Mouse (Mus musculus) stomach, embryonic 15.5 days (tissue): Measurements from ENCODE around the gene Krt88. TPM values are rescaled to one million over a fixed set of nuclear protein-coding genes. Genes with fewer than 3 reads are reported as not detected.

Source experiments
- ATAC-seq: fragments of 200-750 bp; cut with Nextera tagmentation; 2 replicates; pipeline ENCODE4 v1.8.0; 2017; ENCODE audit warnings: low read depth, moderate number of reproducible peaks, moderate TSS enrichment; ENCODE audit not compliant: insufficient read depth, low FRiP score
- H3K27ac ChIP-seq: fragments of 300-500 bp; sonication (generic); 2 replicates; pipeline ENCODE4 v1.5.1; 2015; ENCODE audit warnings: mild to moderate bottlenecking, inconsistent platforms
- H3K27me3 ChIP-seq: fragments of 300-500 bp; sonication (generic); replicated peaks from 2 replicates; pipeline ENCODE4 v1.6.1; 2015; ENCODE audit warnings: inconsistent platforms
- H3K36me3 ChIP-seq: fragments of 300-500 bp; sonication (generic); 2 replicates; pipeline ENCODE4 v1.6.1; 2015; ENCODE audit warnings: inconsistent platforms
- H3K4me1 ChIP-seq: fragments of 300-500 bp; sonication (generic); 2 replicates; pipeline ENCODE4 v1.6.1; 2015; ENCODE audit warnings: inconsistent platforms
- H3K4me2 ChIP-seq: fragments of 300-500 bp; sonication (generic); 2 replicates; pipeline ENCODE4 v1.6.1; 2015; ENCODE audit warnings: mild to moderate bottlenecking, inconsistent platforms
- H3K4me3 ChIP-seq: fragments of 300-500 bp; sonication (generic); replicated peaks from 2 replicates; pipeline ENCODE4 v1.5.1; 2015; ENCODE audit warnings: inconsistent platforms
- H3K9ac ChIP-seq: fragments of 300-500 bp; sonication (generic); 2 replicates; pipeline ENCODE4 v1.6.1; 2015; ENCODE audit warnings: inconsistent platforms
- H3K9me3 ChIP-seq: fragments of 300-500 bp; sonication (generic); 2 replicates; pipeline ENCODE4 v1.6.1; 2016; ENCODE audit warnings: inconsistent platforms
- WGBS: fragments of 180-500 bp; shearing (Covaris S2); methylation state at CpG from one replicate; pipeline ENCODE4 v1.1.7; 2015; 5-methylcytosine and 5-hydroxymethylcytosine counted together
- polyA plus RNA-seq: library from polyadenylated mRNA; unstranded; fragments of >200 nt; fragmentation: Nextera tagmentation; extraction: Ambion mirVana; gene quantifications from 2 replicates; pipeline ENCODE4 v1.2.1, GENCODE M21; 2015

Krt88 gene
- polyA plus RNA-seq, 1 experiment from 2014 or later, result 0.14 TPM

DNA sequence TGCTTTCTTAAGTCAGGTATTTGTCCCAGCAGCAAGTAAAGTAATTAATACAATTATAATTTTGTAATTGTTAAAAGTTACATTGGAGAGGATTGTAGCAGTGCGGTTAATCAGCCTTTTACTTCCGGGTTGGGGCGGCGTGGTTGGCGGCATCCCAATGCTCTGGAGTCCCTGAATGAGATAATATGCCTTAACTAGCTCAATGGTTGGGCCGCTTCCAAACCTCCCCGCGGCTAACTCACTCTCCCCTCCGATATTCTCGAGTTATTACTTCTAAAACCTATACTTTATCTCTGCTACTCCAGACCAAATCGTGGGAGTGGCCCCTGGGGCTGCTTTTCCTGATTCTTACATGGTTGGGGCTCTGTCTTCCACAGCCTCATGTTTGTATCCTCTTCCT, 972 bp upstream of the Krt88 start:
- H3K27me3 ChIP-seq, result no peaks in the 10 kb centered on the region
- no peaks in the 10 kb centered on the region for H3K4me1 ChIP-seq
- H3K27ac ChIP-seq, result no peak overlapping the region
- H3K4me2 ChIP-seq, result no peak overlapping the region
- no peaks in the 10 kb centered on the region for H3K9me3 ChIP-seq
- no peak overlapping the region for H3K4me3 ChIP-seq
- 64% methylated on average over 11 of the region's 11 CpGs for WGBS
- H3K9ac ChIP-seq, result no peak overlapping the region
- ATAC-seq, result no peak
- H3K36me3 ChIP-seq, result no peaks in the 10 kb centered on the region

DNA sequence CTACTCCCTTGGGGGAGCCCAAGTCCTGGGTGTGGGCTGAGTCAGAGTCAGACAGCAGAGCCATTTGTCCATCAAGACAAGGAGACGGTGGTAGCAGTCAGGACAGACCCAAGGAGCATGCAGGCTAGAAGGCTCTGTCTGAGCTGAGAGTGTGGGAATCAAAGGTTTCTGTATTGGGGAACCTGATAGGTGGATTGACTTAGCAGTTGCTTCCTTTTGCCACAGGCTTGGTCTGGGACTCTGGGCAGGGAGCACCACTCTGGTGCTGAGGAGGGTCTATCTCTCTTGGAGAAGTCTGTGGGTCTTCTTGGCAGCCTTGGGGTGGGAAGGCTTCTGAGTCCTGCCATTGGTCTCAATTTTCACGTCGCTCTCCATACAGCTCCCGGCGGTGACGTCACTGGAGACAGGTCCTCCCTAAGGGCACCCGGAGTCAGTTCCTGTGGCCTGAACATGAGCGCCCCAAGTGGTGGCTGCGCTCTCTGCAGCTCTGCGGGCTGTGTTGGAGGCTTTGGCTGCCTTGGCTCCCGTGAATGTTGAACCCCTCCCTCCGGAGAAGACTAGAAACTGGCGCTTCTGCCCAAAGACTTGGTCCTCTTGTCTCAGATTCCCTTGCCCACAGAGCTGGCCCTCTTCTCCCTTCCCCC, 5.7 kb downstream of the Krt88 start:
- Histone ChIP-seq H3K4me3 (no peak overlapping the region), H3K4me2 (peak overlapping the region; percentile 37; the same call in 1 of the 2 replicates), H3K9me3 (no peaks in the 10 kb centered on the region), H3K9ac (no peak overlapping the region), H3K36me3 (no peaks in the 10 kb centered on the region), H3K27ac (no peak overlapping the region), H3K27me3 (no peaks in the 10 kb centered on the region), H3K4me1 (no peaks in the 10 kb centered on the region)
- no peak; the same call in 1 of the 2 replicates for ATAC-seq
- WGBS, result 5% methylated on average over 13 of the region's 13 CpGs

DNA sequence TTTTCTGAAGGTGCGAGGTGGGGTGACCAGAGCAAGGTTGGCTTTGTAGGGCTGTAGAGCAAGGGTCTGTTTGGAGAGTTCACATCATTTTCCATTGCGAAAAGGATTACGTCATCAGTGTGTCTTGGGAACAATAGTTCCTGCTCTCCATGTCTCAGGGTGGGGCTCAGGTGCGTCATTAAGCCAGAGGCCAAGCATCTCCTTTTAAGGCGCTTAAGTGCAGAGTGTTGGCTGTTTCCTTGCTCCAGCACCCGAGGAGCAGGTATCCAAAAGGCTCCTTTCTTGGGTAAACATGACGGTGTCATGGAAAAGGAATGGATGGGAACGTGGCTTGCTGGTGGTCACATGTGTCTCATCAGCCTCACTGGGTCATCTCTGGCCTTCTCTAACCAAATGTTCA, 7.2 kb downstream of the Krt88 start:
- Histone ChIP-seq H3K27me3 (no peaks in the 10 kb centered on the region), H3K4me2 (no peak overlapping the region), H3K36me3 (no peaks in the 10 kb centered on the region), H3K27ac (no peak overlapping the region), H3K4me3 (no peak overlapping the region), H3K9me3 (no peaks in the 10 kb centered on the region), H3K9ac (no peak overlapping the region), H3K4me1 (no peaks in the 10 kb centered on the region)
- WGBS, result 76% methylated on average over 8 of the region's 8 CpGs
- no peak for ATAC-seq

DNA sequence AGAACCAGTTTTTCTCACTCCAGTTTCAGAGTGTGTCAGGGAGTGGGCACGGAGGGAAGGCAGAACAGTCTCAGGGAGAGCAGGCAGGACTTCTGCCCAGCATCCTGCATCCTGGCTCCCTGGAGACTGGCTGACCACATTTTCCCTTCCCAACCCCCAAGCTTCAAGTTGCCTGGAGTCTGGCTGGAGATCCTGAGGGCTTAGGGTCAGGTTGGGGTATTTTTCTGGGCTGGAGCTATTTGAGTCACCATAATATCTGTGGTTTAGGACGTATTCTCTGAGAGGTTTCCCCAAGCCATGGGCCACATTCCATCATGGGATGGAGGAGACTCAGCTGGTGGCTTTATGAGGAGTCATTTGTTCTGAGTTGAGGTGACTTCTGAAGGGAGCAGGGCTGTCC, 7.7 kb downstream of the Krt88 start:
- 77% methylated on average over 2 of the region's 2 CpGs for WGBS
- no peak for ATAC-seq
- Histone ChIP-seq H3K4me1 (no peaks in the 10 kb centered on the region), H3K27me3 (no peaks in the 10 kb centered on the region), H3K9me3 (no peaks in the 10 kb centered on the region), H3K4me2 (no peak overlapping the region), H3K27ac (no peak overlapping the region), H3K9ac (no peak overlapping the region), H3K4me3 (no peak overlapping the region), H3K36me3 (no peaks in the 10 kb centered on the region)

DNA sequence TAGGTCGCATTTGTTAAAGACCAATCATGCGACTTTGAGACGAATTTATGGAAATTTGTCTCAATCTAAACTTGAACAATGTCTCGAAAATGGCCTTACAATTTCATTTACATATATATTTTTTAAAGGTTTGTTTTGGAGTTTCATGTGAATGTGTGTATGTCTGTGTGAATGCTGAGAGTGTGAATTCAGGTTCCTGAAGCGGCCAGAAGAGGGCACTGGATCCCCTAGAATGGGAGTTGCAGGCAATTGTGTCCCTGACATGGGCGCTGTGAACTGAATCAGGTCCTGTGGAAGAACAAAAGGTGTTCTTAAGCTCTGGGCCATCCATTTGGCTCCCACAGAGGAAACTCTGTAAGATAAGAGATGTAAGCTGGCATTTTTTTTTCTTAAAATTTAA, 8.3 kb downstream of the Krt88 start:
- WGBS, result 86% methylated on average over 6 of the region's 6 CpGs
- no peaks in the 10 kb centered on the region for H3K4me1 ChIP-seq
- H3K36me3 ChIP-seq, result no peaks in the 10 kb centered on the region
- no peaks in the 10 kb centered on the region for H3K27me3 ChIP-seq
- no peak overlapping the region for H3K27ac ChIP-seq
- no peak for ATAC-seq
- H3K9me3 ChIP-seq, result no peaks in the 10 kb centered on the region
- no peak overlapping the region for H3K4me2 ChIP-seq
- H3K9ac ChIP-seq, result no peak overlapping the region
- no peak overlapping the region for H3K4me3 ChIP-seq

DNA sequence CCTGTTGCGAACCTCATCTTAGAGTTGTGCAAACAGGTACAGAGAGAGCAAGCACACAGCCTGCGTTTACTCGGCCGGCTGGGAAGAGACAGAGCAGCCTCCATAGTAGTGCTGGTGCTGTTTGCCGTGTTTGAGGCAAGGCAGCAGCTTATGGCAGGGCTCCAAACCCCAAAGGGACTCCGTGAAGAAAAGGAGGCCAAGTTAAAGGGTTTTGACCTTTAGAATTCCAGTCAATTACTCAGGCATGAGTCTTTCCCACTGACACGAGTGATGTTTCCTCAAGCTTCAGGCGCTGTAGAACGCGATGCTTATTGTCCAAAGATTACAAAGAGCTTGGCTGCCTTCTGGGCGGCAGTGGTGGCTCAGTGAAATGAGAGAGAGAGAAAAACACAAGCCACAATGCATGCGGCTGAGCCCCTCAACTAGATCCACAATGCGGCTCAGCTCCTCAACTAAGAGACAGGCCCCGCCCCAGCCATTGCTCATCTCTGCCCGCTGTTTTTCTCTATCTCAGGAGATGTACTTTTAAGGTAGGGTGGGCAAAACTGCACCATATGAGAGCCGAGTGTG, 10.9 kb downstream of the Krt88 start:
- H3K9ac ChIP-seq, result no peak overlapping the region
- H3K4me3 ChIP-seq, result no peak overlapping the region
- no peak overlapping the region for H3K27ac ChIP-seq
- no peaks in the 10 kb centered on the region for H3K27me3 ChIP-seq
- H3K4me1 ChIP-seq, result no peaks in the 10 kb centered on the region
- no peak overlapping the region for H3K4me2 ChIP-seq
- no peak for ATAC-seq
- no peaks in the 10 kb centered on the region for H3K36me3 ChIP-seq
- no peaks in the 10 kb centered on the region for H3K9me3 ChIP-seq
- WGBS, result 56% methylated on average over 16 of the region's 16 CpGs

DNA sequence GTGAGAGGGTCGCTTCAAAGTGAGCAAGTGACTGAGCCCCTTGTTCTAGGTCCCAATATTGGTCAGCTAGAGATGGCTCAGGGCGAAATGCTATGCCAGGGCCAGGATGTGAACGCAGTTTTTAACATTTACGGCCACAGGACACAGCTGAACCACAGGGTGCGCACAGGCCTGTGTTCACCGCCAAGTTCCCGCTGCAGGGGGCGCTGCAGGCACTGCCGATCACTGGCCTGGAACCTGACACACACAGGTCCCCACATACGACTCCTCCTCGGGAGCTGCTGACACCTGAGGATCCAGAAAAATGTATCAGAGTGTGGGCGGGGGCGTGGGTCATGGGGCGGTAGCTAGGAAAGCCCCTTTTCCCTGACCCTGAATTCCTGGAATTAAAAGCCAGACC, 11.7 kb downstream of the Krt88 start:
- no peaks in the 10 kb centered on the region for H3K4me1 ChIP-seq
- ATAC-seq, result no peak
- H3K27ac ChIP-seq, result no peak overlapping the region
- whole genome bisulfite sequencing, result 78% methylated on average over 14 of the region's 14 CpGs
- H3K9ac ChIP-seq, result no peak overlapping the region
- H3K9me3 ChIP-seq, result no peaks in the 10 kb centered on the region
- no peaks in the 10 kb centered on the region for H3K36me3 ChIP-seq
- no peak overlapping the region for H3K4me2 ChIP-seq
- H3K4me3 ChIP-seq, result no peak overlapping the region
- no peaks in the 10 kb centered on the region for H3K27me3 ChIP-seq

DNA sequence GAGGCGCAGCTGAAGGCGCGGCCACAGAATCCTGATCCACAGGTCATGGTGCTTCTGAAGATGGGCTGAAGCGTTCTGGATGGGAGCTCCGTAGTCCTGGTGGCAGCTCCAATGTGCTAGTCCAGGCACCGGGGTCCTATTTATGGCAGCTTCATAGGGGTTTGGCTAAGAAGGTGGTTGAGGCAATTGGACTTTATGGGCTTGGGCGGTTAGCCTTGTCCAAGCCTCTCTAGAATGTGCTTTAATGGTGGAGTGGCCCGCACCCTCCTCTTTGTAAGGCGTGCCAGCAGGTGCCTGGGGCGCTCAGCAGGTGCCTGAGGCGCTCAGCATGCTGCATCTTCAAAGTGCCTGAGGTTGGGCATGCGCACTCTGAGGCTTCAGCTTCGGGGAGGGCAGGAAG, 16.1 kb downstream of the Krt88 start, which contains the start of gene Krt81:
Gene Krt81, minus strand, starts transcription at position 101 of the 400 bp plus-strand sequence.
- Histone ChIP-seq H3K4me3 (no peak within 1 kb of the TSS), H3K36me3 (no peaks in the 10 kb centered on the region), H3K9me3 (no peaks in the 10 kb centered on the region), H3K4me1 (no peaks in the 10 kb centered on the region), H3K4me2 (no peak within 1 kb of the TSS), H3K27ac (no peak within 1 kb of the TSS), H3K27me3 (no peaks in the 10 kb centered on the region; the same call in 1 of the 2 replicates), H3K9ac (no peak within 1 kb of the TSS)
- ATAC-seq, result no peak
- WGBS, result 76% methylated on average over 13 of the region's 13 CpGs

DNA sequence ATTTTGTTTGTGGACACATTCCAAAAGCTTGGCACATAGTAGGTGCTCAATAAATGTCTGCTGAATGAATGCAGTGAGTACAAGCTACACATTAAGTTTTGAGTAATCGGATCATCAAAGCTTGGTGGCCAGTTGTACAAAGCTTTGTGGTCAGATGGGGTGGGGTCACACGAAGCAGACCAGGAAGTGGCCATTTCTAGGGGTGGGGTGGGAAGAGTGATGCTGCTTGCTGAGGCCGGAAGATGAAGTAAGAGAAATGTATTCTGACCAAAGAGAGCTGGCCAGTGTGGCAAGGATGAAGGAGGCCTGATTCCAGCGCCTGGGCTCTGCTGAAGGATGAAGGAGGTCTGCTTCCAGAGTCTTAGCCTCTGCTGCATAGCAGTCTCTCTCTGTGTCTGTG, 21.5 kb downstream of the Krt88 start:
- Histone ChIP-seq H3K9me3 (no peaks in the 10 kb centered on the region), H3K36me3 (no peaks in the 10 kb centered on the region), H3K9ac (no peak overlapping the region), H3K4me2 (no peak overlapping the region), H3K4me1 (no peaks in the 10 kb centered on the region), H3K4me3 (no peak overlapping the region), H3K27me3 (no peaks in the 10 kb centered on the region; the same call in 1 of the 2 replicates), H3K27ac (no peak overlapping the region)
- 71% methylated on average over 4 of the region's 4 CpGs for WGBS
- ATAC-seq, result no peak

DNA sequence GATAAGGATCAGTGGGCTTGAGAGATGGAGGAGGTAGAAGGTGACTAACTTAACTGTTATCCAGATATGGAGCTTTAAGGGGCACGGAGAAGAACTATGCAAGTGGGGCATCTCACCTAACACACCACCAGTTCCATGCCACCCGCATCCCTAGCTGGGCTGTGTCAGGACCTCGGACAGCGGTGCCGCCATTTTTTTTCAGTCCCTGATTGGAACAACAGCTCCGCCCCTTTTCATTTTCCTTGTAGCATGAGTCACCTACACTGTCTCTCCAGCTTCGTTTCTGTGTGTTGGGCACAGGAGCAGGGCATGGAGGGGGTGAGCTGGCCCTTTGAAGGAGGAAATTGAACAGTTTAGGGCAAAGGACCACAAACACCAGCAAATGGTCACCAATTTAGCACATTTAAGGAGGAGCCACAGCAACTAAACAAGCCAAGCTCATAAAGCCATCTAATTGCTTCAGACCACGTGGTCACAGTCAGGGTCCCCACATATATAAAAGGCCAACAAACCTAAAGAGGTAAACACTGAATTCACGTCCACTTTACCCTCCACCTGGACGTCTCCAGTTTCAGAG, 25.5 kb downstream of the Krt88 start, which contains the start of gene Krt86:
Gene Krt86, plus strand, starts transcription at position 527 of the 577 bp plus-strand sequence.
- no peak; the same call in 1 of the 2 replicates for ATAC-seq
- WGBS, result 18% methylated on average over 10 of the region's 10 CpGs
- Histone ChIP-seq H3K4me3 (no peak within 1 kb of the TSS), H3K9me3 (no peaks in the 10 kb centered on the region), H3K27ac (no peak within 1 kb of the TSS), H3K4me1 (no peaks in the 10 kb centered on the region), H3K27me3 (no peaks in the 10 kb centered on the region), H3K36me3 (no peaks in the 10 kb centered on the region), H3K4me2 (no peak within 1 kb of the TSS), H3K9ac (no peak within 1 kb of the TSS)

DNA sequence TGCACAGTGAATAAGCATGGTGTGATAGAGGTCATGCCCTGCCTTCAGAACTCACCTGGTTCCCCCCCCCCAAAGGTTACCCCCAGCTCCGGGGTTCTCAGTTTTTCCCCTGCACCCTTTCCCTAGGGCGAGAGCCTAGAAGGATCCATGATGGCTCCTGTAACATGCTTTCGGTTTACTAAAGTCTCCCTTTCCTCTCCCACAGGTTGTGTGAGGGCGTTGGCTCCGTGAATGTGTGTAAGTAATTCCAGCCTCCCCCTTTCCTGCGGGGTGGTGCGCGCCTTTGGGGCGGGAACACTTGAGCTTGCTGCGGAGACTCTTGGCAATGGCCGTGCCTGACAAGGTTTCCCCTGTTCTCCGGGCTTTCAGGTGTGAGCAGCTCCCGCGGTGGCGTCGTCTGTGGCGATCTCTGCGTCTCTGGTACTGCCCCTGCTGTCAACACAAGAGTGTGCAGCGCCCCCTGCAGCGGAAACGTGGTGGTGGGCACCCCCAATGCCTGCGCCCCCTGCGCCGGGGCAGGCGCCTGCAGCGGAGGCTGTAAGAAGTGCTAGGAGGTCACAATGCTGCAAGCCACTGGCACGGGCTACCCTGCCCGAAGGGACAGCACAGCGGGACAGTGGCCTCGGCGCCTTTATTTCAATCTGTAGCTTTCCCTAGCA, 31.6 kb downstream of the Krt88 start:
- WGBS, result 6% methylated on average over 31 of the region's 31 CpGs
- ATAC-seq, result no peak
- Histone ChIP-seq H3K27me3 (no peaks in the 10 kb centered on the region), H3K4me1 (peaks cover 4% of the 10 kb centered on the region; the same call in 1 of the 2 replicates), H3K9me3 (no peaks in the 10 kb centered on the region), H3K36me3 (no peaks in the 10 kb centered on the region), H3K9ac (no peak overlapping the region), H3K4me2 (peak overlapping the region; percentile 70), H3K27ac (no peak overlapping the region), H3K4me3 (peak overlapping the region; percentile 27)

DNA sequence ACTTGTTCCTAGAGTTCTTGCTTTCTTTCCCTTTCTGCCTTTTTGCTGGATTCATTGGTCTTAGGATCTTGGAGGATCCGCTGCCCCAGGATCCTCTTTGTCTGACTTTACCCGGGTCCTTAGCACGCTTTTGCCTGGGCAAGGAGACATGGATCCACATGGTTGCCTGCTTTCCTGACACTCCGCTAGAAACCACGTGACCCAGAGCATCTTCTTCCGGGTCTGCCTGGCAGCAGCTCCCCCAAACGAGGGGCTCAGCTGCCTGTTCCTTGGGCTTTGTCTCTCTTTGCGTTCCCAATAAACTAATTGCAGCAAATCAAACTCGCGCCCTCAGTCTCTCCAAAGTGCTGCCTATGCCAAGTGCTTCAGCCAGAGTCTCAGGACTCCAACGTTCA, 32.1 kb downstream of the Krt88 start:
- Histone ChIP-seq H3K27ac (no peak overlapping the region), H3K4me2 (peak overlapping the region; percentile 70), H3K27me3 (no peaks in the 10 kb centered on the region), H3K4me1 (peaks cover 4% of the 10 kb centered on the region; the same call in 1 of the 2 replicates), H3K4me3 (peak overlapping the region; percentile 27), H3K9ac (no peak overlapping the region), H3K36me3 (no peaks in the 10 kb centered on the region), H3K9me3 (no peaks in the 10 kb centered on the region)
- WGBS, result 34% methylated on average over 11 of the region's 11 CpGs
- ATAC-seq, result no peak
